ENCODE assay signal across 24 mouse cellular contexts in the genomic region with DNA sequence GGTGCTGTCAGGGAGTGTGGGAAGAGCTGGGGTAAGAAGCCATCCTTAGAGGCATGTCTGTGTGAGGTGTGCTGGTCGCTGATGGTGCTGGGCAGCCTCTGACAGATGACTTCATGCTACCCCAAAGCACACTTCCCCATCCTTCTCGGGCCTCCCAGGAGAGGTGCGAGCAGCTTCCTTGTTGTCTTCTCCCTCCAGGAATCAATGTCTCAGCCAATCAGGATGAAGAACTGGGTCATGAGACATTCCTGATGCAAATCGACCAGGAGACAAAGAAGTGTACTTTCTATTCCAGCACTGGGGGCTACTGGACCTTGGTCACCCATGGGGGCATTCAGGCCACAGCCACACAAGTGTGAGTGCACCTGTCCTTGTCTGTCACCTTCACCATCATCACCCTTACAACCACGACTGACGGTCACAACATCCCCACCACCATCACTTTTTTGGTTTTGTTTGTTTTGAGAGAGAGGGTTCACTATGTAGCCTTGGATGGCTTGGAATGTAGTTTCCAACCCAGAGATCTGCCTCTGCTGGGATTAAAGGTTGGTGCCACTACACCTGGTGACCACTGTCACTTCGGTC. TPM values are rescaled to one million over a fixed set of nuclear protein-coding genes. Genes with fewer than 3 reads are reported as not detected.
A peak's percentile ranks its signal among the peaks of the same experiment; 100 is the strongest.
DNase-seq lines count a peak whose midpoint lies in the region; ATAC-seq lines count a peak whose summit lies in the region.
"Had no signal": no experiment of that assay in that cellular context is flagged by ENCODE, and none has a peak within 500 bp of the region (broad histone marks: within the 10 kb centered on the region; RNA-seq: fewer than 3 reads in every experiment).

No protein-coding gene starts in this region.

- H3K4me2 ChIP-seq in heart, embryonic 13.5 days = no peak overlapping the region
- H3K4me2 ChIP-seq in hindbrain, embryonic 15.5 days = no peak overlapping the region
- no peak overlapping the region for H3K4me2 ChIP-seq in midbrain, embryonic 13.5 days (replicated peaks)
- H3K4me2 ChIP-seq: embryonic facial prominence, embryonic 15.5 days; liver, embryonic 11.5 days; stomach, embryonic 15.5 days had no signal

- whole genome bisulfite sequencing in heart, embryonic 13.5 days = 27% methylated on average over 7 of the region's 7 CpGs
- WGBS in hindbrain, embryonic 15.5 days = 34% methylated on average over 7 of the region's 7 CpGs
- WGBS in midbrain, embryonic 13.5 days = 30% methylated on average over 7 of the region's 7 CpGs

- H3K27ac ChIP-seq in heart, embryonic 13.5 days (replicated peaks) = no peak overlapping the region
- peak overlapping the region; percentile 51; the same call in 1 of the 2 replicates for H3K27ac ChIP-seq in hindbrain, embryonic 15.5 days (replicated peaks)
- H3K27ac ChIP-seq in midbrain, embryonic 13.5 days = no peak overlapping the region; the same call in 1 of the 2 replicates
- H3K27ac ChIP-seq: embryonic facial prominence, embryonic 15.5 days; heart, adult 2 months; stomach, embryonic 15.5 days had no signal

- no peak for ATAC-seq in heart, embryonic 13.5 days (ENCODE audit: extremely low read depth, insufficient number of reproducible peaks, low FRiP score, low TSS enrichment)
- no peak for ATAC-seq in hindbrain, embryonic 15.5 days (ENCODE audit: low FRiP score, low read depth)
- ATAC-seq in midbrain, embryonic 13.5 days = no peak
- ATAC-seq: intestine, embryonic 16.5 days had no signal

- DNase-seq in heart, postnatal 36 days = no peak
- DNase-seq in R1 (ENCODE audit: low read depth, low spot score) = peak; percentile 44
- DNase-seq in retina, embryonic 14.5 days (ENCODE audit: low spot score) = no peak
- no peak for DNase-seq in c-Kit-positive CD71-positive TER-119-positive erythroid progenitor cells, embryonic 14.5 days (ENCODE audit: low spot score)
- no peak for DNase-seq in spleen, postnatal 14 days (ENCODE audit: low spot score in 2 of 2)
- DNase-seq: adrenal gland, postnatal 14 days; cerebellum, adult 11-12 months; cerebellum, postnatal 25 days; embryo, embryonic 11 days; gastrocnemius, postnatal 25 days; heart, adult 2 months; heart, postnatal 4 days; layer of hippocampus, adult 9-11 months; lung, adult 18-20 months; right cerebral cortex, postnatal 25 days; thymus, adult 18-20 months had no signal

- H3K4me3 ChIP-seq in heart, embryonic 13.5 days = no peak overlapping the region
- no peak overlapping the region for H3K4me3 ChIP-seq in hindbrain, embryonic 15.5 days
- no peak overlapping the region for H3K4me3 ChIP-seq in midbrain, embryonic 13.5 days (replicated peaks)
- H3K4me3 ChIP-seq: embryonic facial prominence, embryonic 15.5 days; heart, adult 2 months; stomach, embryonic 15.5 days had no signal

- peaks cover 35% of the 10 kb centered on the region for H3K36me3 ChIP-seq in heart, embryonic 13.5 days
- peaks cover 14% of the 10 kb centered on the region for H3K36me3 ChIP-seq in hindbrain, embryonic 15.5 days
- H3K36me3 ChIP-seq in midbrain, embryonic 13.5 days = peaks cover 38% of the 10 kb centered on the region

- H3K9me3 ChIP-seq in heart, embryonic 13.5 days = no peaks in the 10 kb centered on the region
- no peaks in the 10 kb centered on the region for H3K9me3 ChIP-seq in hindbrain, embryonic 15.5 days
- no peaks in the 10 kb centered on the region for H3K9me3 ChIP-seq in midbrain, embryonic 13.5 days
- H3K9me3 ChIP-seq: embryonic facial prominence, embryonic 15.5 days; stomach, embryonic 15.5 days had no signal

- peaks cover 21% of the 10 kb centered on the region for H3K4me1 ChIP-seq in heart, embryonic 13.5 days
- peaks cover 21% of the 10 kb centered on the region for H3K4me1 ChIP-seq in hindbrain, embryonic 15.5 days (replicated peaks)
- peaks cover 26% of the 10 kb centered on the region for H3K4me1 ChIP-seq in midbrain, embryonic 13.5 days (replicated peaks)

- intact Hi-C loops in heart, postnatal 36 days (cut with DNase I) = loop anchor here (5.0 kb wide), 1 partner anchor 254 kb away; no protein-coding TSS in a partner anchor

- peak overlapping the region; percentile 52; the same call in 1 of the 2 replicates for H3K9ac ChIP-seq in heart, embryonic 13.5 days
- H3K9ac ChIP-seq in hindbrain, embryonic 15.5 days = 0 out of 2 replicates have a peak overlapping the region, but pooled peaks have one; percentile 2
- peak overlapping the region; percentile 46; the same call in 1 of the 2 replicates for H3K9ac ChIP-seq in midbrain, embryonic 13.5 days (replicated peaks)
- H3K9ac ChIP-seq: embryonic facial prominence, embryonic 15.5 days; stomach, embryonic 15.5 days had no signal

- H3K27me3 ChIP-seq in heart, embryonic 13.5 days (replicated peaks) = no peaks in the 10 kb centered on the region
- H3K27me3 ChIP-seq in hindbrain, embryonic 15.5 days = no peaks in the 10 kb centered on the region
- no peaks in the 10 kb centered on the region for H3K27me3 ChIP-seq in midbrain, embryonic 13.5 days
- H3K27me3 ChIP-seq: embryonic facial prominence, embryonic 15.5 days; stomach, embryonic 15.5 days had no signal

RNA-seq across cellular contexts. Expression of a gene that starts 5.2 kb away (rescaled TPM):
- 0.31 and 0.50 TPM in 2 replicates for polyA plus RNA-seq in heart, embryonic 13.5 days (2015; fragmentation: Nextera tagmentation; extraction: Ambion mirVana)
- not detected for total RNA-seq in heart, postnatal 36 days (2021)
- polyA plus RNA-seq in hindbrain, embryonic 15.5 days (2015; fragmentation: Nextera tagmentation; extraction: Ambion mirVana) = 0.88 and 1.6 TPM in 2 replicates
- polyA plus RNA-seq in midbrain, embryonic 13.5 days (2015; fragmentation: Nextera tagmentation; extraction: Ambion mirVana) = 1.9 and 2.2 TPM in 2 replicates
- total RNA-seq: heart, adult 2 months had no signal
- polyA plus RNA-seq: spleen, adult 2 months had no signal

RNA-seq across cellular contexts. Expression of a gene that starts 12.0 kb away (rescaled TPM):
- 29.1 and 33.5 TPM in 2 replicates for polyA plus RNA-seq in heart, embryonic 13.5 days (2015; fragmentation: Nextera tagmentation; extraction: Ambion mirVana)
- 10 to 100 TPM; 13.8 to 15.4 TPM for total RNA-seq in heart, postnatal 36 days (2021)
- polyA plus RNA-seq in hindbrain, embryonic 15.5 days (2015; fragmentation: Nextera tagmentation; extraction: Ambion mirVana) = 95.4 and 110 TPM in 2 replicates
- polyA plus RNA-seq in midbrain, embryonic 13.5 days (2015; fragmentation: Nextera tagmentation; extraction: Ambion mirVana) = 80.9 and 81.1 TPM in 2 replicates

RNA-seq across cellular contexts. Expression of a gene that starts 18.2 kb away (rescaled TPM):
- 1,234 and 1,290 TPM in 2 replicates for polyA plus RNA-seq in heart, embryonic 13.5 days (2015; fragmentation: Nextera tagmentation; extraction: Ambion mirVana)
- total RNA-seq in heart, postnatal 36 days (2021) = 100 to 1,000 TPM; 218 to 338 TPM
- polyA plus RNA-seq in hindbrain, embryonic 15.5 days (2015; fragmentation: Nextera tagmentation; extraction: Ambion mirVana) = 3,943 and 4,131 TPM in 2 replicates
- polyA plus RNA-seq in midbrain, embryonic 13.5 days (2015; fragmentation: Nextera tagmentation; extraction: Ambion mirVana) = 3,928 and 4,113 TPM in 2 replicates

Comparison
In these comparisons a context has a peak if more than half of its experiments do, and no peak if none do; other contexts are left out.
1. H3K9ac ChIP-seq: peak in every context shown above with its lines; median percentile 52 in heart, embryonic 13.5 days; 46 in midbrain, embryonic 13.5 days; 2 in hindbrain, embryonic 15.5 days.